Mouse (Mus musculus) heart, postnatal 0 days (tissue): Measurements from ENCODE around the gene Golt1b. TPM values are rescaled to one million over a fixed set of nuclear protein-coding genes. Genes with fewer than 3 reads are reported as not detected.
"Not testable (repeated sequence)": the region's sequence is repeated elsewhere in the genome, so short reads cannot be mapped to it uniquely, and the experiment has no call there.

Experiments used
- ATAC-seq: fragments of 200-750 bp; cut with Nextera tagmentation; 2 replicates; pipeline ENCODE4 v1.8.0; 2017; ENCODE audit warnings: low read depth, moderate number of reproducible peaks, moderate library complexity; ENCODE audit not compliant: insufficient read depth
- DNase-seq: peaks from one replicate; pipeline ENCODE4 v3.0.0-alpha.2; 2016; ENCODE audit warnings: low spot score
- H3K27ac ChIP-seq: fragments of 300-500 bp; sonication (generic); 2 replicates; pipeline ENCODE4 v1.5.1; 2014; ENCODE audit warnings: low read depth, mild to moderate bottlenecking
- H3K27me3 ChIP-seq: fragments of 300-500 bp; sonication (generic); 2 replicates; pipeline ENCODE4 v1.6.1; 2014; ENCODE audit warnings: low read length, mixed read lengths; ENCODE audit not compliant: control insufficient read depth, insufficient read depth
- H3K36me3 ChIP-seq: fragments of 300-500 bp; sonication (generic); replicated peaks from 2 replicates; pipeline ENCODE4 v1.6.1; 2014; ENCODE audit warnings: low read length, mixed read lengths; ENCODE audit not compliant: control insufficient read depth, insufficient read depth
- H3K4me1 ChIP-seq: fragments of 300-500 bp; sonication (generic); 2 replicates; pipeline ENCODE4 v1.6.1; 2014; ENCODE audit warnings: antibody characterized with exemption; ENCODE audit not compliant: control insufficient read depth, insufficient read depth
- H3K4me2 ChIP-seq: fragments of 300-500 bp; sonication (generic); 2 replicates; pipeline ENCODE4 v1.6.1; 2014; ENCODE audit warnings: low read depth, mild to moderate bottlenecking, low read length, moderate library complexity
- H3K4me3 ChIP-seq: fragments of 300-500 bp; sonication (generic); 2 replicates; pipeline ENCODE4 v1.5.1; 2014; ENCODE audit warnings: low read depth, low read length
- H3K9ac ChIP-seq: fragments of 300-500 bp; sonication (generic); replicated peaks from 2 replicates; pipeline ENCODE4 v1.6.1; 2014; ENCODE audit warnings: low read depth, low read length, mixed read lengths
- H3K9me3 ChIP-seq: fragments of 300-500 bp; sonication (generic); replicated peaks from 2 replicates; pipeline ENCODE4 v1.6.1; 2016; ENCODE audit warnings: low read length; ENCODE audit not compliant: control insufficient read depth
- CTCF ChIP-seq: IDR thresholded peaks from 2 replicates; pipeline ENCODE4 v1.5.1; 2016; ENCODE audit warnings: antibody characterized with exemption, control low read depth, low read depth
- EP300 ChIP-seq: IDR thresholded peaks from 2 replicates; pipeline ENCODE4 v1.6.1; 2016; ENCODE audit warnings: antibody characterized with exemption, low read depth
- WGBS: fragments of 180-500 bp; shearing (Covaris S2); extraction: QIAGEN DNeasy Blood & Tissue Kit; methylation state at CpG from one replicate; pipeline ENCODE4 v1.1.7; 2014; 5-methylcytosine and 5-hydroxymethylcytosine counted together
- polyA plus RNA-seq: library from polyadenylated mRNA; unstranded; fragments of >200 nt; fragmentation: Nextera tagmentation; extraction: Ambion mirVana; gene quantifications from 2 replicates; pipeline ENCODE4 v1.2.1, GENCODE M21; 2015
- total RNA-seq: library from RNA; depleted of rRNA; stranded (reverse); fragments of >200 nt; gene quantifications from 2 replicates; pipeline ENCODE4 v1.2.3, GENCODE M21; 2014; ENCODE audit warnings: low replicate concordance

The Golt1b gene
- total and polyA plus RNA-seq, 2 experiments from 2014 or later = 23.2 to 37.9 TPM

- WGBS = 40% methylated on average over 12 of the region's 12 CpGs
- no peaks in the 10 kb centered on the region for H3K27me3 ChIP-seq
- no peaks in the 10 kb centered on the region for H3K4me1 ChIP-seq
- peak overlapping the region; percentile 68 for H3K4me3 ChIP-seq
- TF ChIP-seq EP300 = no peak
- TF ChIP-seq CTCF = no peak
- H3K4me2 ChIP-seq = peak overlapping the region; percentile 70
- H3K9me3 ChIP-seq = no peaks in the 10 kb centered on the region
- DNase-seq (no peak), ATAC-seq (no peak)
- peak overlapping the region; percentile 42 for H3K9ac ChIP-seq
- no peak overlapping the region; the same call in 1 of the 2 replicates for H3K27ac ChIP-seq
- H3K36me3 ChIP-seq = peaks cover 27% of the 10 kb centered on the region
These were observed 40.6 kb upstream of the Golt1b start for GRCm38 (mm10) chr6:142346181-142347110.

DNA sequence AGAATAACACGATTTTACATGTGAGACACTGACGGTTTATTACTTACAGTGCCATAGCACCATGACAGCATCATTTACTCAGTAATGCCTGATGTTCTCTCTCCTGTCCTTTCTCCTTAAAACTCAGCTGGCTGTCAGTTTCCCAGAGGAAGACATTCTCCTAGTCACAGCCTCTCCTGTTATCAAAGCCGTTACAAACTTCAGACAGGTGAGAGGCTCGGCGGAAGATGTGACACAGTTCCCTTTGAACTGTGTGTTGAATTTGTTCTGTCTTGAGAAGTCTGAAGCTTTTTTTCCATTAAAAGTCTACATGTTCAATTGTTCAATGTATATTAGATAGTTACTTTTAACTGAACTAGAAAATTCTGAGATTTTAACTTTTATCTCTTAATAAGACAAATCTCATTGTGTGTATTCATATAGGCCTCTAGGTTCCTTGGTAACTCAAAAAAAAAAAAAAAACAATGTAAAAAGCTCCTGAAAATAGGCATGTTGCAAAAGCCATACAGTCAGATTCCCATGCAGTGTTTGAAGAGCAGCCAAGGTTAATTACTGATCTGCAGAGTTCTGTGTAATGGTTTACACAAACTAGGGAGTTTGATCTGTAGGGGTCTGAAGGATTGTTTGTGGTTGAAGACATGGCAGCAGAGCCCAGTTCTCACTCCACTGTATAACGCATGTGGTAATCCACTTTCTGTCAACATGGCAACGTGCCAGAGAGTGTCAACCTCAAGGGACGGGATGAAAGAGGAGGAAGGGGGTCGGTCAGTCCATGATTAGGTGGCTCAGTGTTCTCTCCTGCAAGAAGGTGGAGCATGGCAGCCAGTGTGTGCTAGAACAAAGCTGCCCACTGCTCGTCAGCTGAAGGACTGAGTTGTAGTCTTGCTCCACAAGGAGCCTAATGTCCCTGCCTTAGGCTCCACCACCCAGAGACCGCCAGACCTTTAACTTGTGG lies 39.3 kb upstream of the Golt1b start:
- DNase-seq = no peak
- no peaks in the 10 kb centered on the region for H3K9me3 ChIP-seq
- no peak overlapping the region for H3K4me3 ChIP-seq
- no peaks in the 10 kb centered on the region for H3K27me3 ChIP-seq
- ATAC-seq = no peak
- no peak overlapping the region for H3K27ac ChIP-seq
- no peaks in the 10 kb centered on the region for H3K4me1 ChIP-seq
- no peak overlapping the region for H3K9ac ChIP-seq
- WGBS = 65% methylated on average over 11 of the region's 11 CpGs
- peaks cover 38% of the 10 kb centered on the region for H3K36me3 ChIP-seq
- TF ChIP-seq CTCF = no peak
- no peak for TF ChIP-seq EP300
- H3K4me2 ChIP-seq = no peak overlapping the region

DNA sequence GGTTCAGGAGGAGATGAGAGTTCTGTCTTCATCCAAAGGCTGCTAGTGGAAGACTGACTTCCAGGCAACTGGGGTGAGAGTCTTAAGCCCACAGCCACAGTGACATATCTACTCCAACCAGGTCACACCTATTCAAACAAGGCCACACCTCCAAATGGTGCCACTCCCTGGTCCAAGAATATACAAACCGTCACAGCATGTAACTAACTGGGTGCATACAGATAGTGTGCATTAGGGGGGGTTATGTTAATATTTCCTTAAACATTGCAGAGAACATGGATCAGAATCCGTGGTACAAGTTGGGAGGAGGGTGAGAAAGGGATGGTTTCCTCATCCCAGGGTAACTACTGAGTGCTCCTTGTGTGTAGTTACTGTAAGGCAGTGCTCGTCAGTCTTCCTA lies 34.9 kb upstream of the Golt1b start:
- H3K27me3 ChIP-seq, H3K4me2 ChIP-seq, H3K9me3 ChIP-seq, H3K4me3 ChIP-seq, H3K4me1 ChIP-seq, ATAC-seq, H3K9ac ChIP-seq, DNase-seq, H3K27ac ChIP-seq: not testable (repeated sequence)
- peaks cover 62% of the 10 kb centered on the region for H3K36me3 ChIP-seq
- 81% methylated on average over 3 of the region's 3 CpGs for WGBS

DNA sequence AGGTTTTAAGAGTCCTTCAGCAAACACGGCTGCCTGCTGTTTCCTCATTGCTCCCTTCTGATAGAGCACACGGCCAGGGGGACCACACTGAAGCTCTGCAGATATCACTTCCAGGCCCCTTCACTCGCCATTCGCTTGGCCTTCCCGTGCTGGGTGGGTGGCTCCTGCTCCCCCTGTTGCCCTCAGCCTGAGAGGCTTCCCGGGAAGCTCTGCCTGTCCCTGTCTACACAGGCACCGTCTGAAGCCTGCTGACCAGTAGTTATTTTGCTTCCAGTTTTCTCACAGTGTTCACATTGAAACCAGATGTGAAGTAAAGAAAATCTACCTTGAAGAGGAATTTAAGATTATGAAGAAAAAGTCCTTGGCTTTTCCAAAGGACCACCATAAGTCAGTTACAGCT lies 29.9 kb upstream of the Golt1b start:
- 67% methylated on average over 7 of the region's 7 CpGs for WGBS
- no peak overlapping the region for H3K27ac ChIP-seq
- H3K4me1 ChIP-seq = no peaks in the 10 kb centered on the region
- ATAC-seq (no peak), DNase-seq (no peak)
- H3K4me2 ChIP-seq = no peak overlapping the region
- H3K4me3 ChIP-seq = no peak overlapping the region
- peaks cover 77% of the 10 kb centered on the region for H3K36me3 ChIP-seq
- H3K27me3 ChIP-seq = no peaks in the 10 kb centered on the region
- TF ChIP-seq EP300 = no peak
- TF ChIP-seq CTCF = no peak
- H3K9ac ChIP-seq = no peak overlapping the region
- H3K9me3 ChIP-seq = no peaks in the 10 kb centered on the region

GRCm38 (mm10) chr6:142362036-142362435 lies 25.0 kb upstream of the Golt1b start:
- WGBS = 87% methylated on average over 6 of the region's 6 CpGs
- H3K4me1 ChIP-seq = no peaks in the 10 kb centered on the region

More at GRCm38 (mm10) chr6:142362036-142362435, 25.0 kb upstream of the Golt1b start:
- no peaks in the 10 kb centered on the region for H3K9me3 ChIP-seq
- no peak overlapping the region for H3K27ac ChIP-seq
- no peak overlapping the region for H3K9ac ChIP-seq
- ATAC-seq = no peak
- DNase-seq = no peak
- no peak overlapping the region for H3K4me3 ChIP-seq
- no peak overlapping the region for H3K4me2 ChIP-seq
- peaks cover 84% of the 10 kb centered on the region for H3K36me3 ChIP-seq
- H3K27me3 ChIP-seq = no peaks in the 10 kb centered on the region
- TF ChIP-seq CTCF (no peak), EP300 (no peak)
